Mouse (Mus musculus) CH12.LX (cell line): ENCODE data around the gene Ttf2. TPM values are rescaled to one million over a fixed set of nuclear protein-coding genes. Genes with fewer than 3 reads are reported as not detected.

Source experiments
- DNase-seq: peaks from one replicate; pipeline ENCODE4 v3.0.0-alpha.2; 2013; ENCODE audit errors: extremely low read depth
- H3K27ac ChIP-seq: 2 replicates; pipeline ENCODE4 v1.5.1; 2012; ENCODE audit warnings: low read depth, mild to moderate bottlenecking, control low read depth, moderate library complexity; ENCODE audit not compliant: insufficient read depth
- H3K27me3 ChIP-seq: replicated peaks from 2 replicates; pipeline ENCODE3; 2012; ENCODE audit warnings: inconsistent platforms
- H3K36me3 ChIP-seq, 2 experiments: replicated peaks in 1 of 2; 2 replicates each; pipeline versions ENCODE3 to v1.6.1; 2012; ENCODE audit warnings: inconsistent platforms in 1 of 2, low read length in 1 of 2, mild to moderate bottlenecking in 1 of 2, mixed read lengths in 1 of 2, moderate library complexity in 1 of 2; ENCODE audit not compliant: control insufficient read depth in 1 of 2, insufficient read depth in 1 of 2
- H3K4me1 ChIP-seq, 2 experiments: 2 replicates each; pipeline ENCODE4 v1.6.1; 2012; ENCODE audit warnings: inconsistent platforms in 1 of 2, moderate library complexity in 1 of 2; ENCODE audit not compliant: insufficient read depth in 2 of 2, control insufficient read depth in 1 of 2
- H3K4me2 ChIP-seq: 2 replicates; pipeline ENCODE4 v1.6.1; 2012; ENCODE audit warnings: low read depth, mild to moderate bottlenecking, control low read depth; ENCODE audit not compliant: poor library complexity, insufficient read depth, severe bottlenecking
- H3K4me3 ChIP-seq, 3 experiments: fragments of 150-350 bp in 1 of 3; sonication (generic) in 1 of 3; replicated peaks in 1 of 3; 2 replicates each; pipeline versions ENCODE3 to v1.5.1; 2011 to 2012; ENCODE audit warnings: low read depth in 2 of 3, low read length in 2 of 3, mild to moderate bottlenecking in 2 of 3, moderate library complexity in 2 of 3, control low read depth in 1 of 3, improper control_type of control experiment in 1 of 3, inconsistent platforms in 1 of 3, mixed read lengths in 1 of 3; ENCODE audit not compliant: poor library complexity in 1 of 3
- H3K79me2 ChIP-seq: replicated peaks from 2 replicates; pipeline ENCODE4 v1.6.1; 2012; ENCODE audit warnings: mild to moderate bottlenecking, moderate library complexity; ENCODE audit not compliant: control insufficient read depth, poor library complexity, insufficient read depth, severe bottlenecking; ENCODE audit errors: extremely low read depth
- H3K9ac ChIP-seq: 2 replicates; pipeline ENCODE4 v1.6.1; 2012; ENCODE audit warnings: low read depth, mild to moderate bottlenecking, control low read depth, moderate library complexity; ENCODE audit not compliant: insufficient read depth
- H3K9me3 ChIP-seq: replicated peaks from 2 replicates; pipeline ENCODE3; 2012; ENCODE audit warnings: low read length, inconsistent platforms, mixed read lengths
- CTCF ChIP-seq, 2 experiments: IDR thresholded peaks in 1 of 2; conservative IDR thresholded peaks in 1 of 2; 2 replicates each; pipeline ENCODE4 v1.5.1; 2011 to 2012; ENCODE audit warnings: low read depth in 2 of 2, low read length in 2 of 2, improper control_type of control experiment in 1 of 2, inconsistent platforms in 1 of 2, mild to moderate bottlenecking in 1 of 2, moderate library complexity in 1 of 2
- ELF1 ChIP-seq: IDR thresholded peaks from 2 replicates; pipeline ENCODE4 v1.6.1; 2014; ENCODE audit warnings: low read depth, mild to moderate bottlenecking, inconsistent platforms, low read length, improper control_type of control experiment
- EP300 ChIP-seq: IDR thresholded peaks from 2 replicates; pipeline ENCODE4 v1.6.1; 2011; ENCODE audit warnings: low read length, improper control_type of control experiment
- ETS1 ChIP-seq: conservative IDR thresholded peaks from 2 replicates; pipeline ENCODE4 v1.6.1; 2012; ENCODE audit warnings: low read depth, mild to moderate bottlenecking, inconsistent platforms, low read length, improper control_type of control experiment, moderate library complexity
- GABPA ChIP-seq: IDR thresholded peaks from 2 replicates; pipeline ENCODE4 v1.6.1; 2012; ENCODE audit warnings: low read depth, low read length, improper control_type of control experiment, inconsistent platforms; ENCODE audit not compliant: insufficient replicate concordance
- IRF4 ChIP-seq: IDR thresholded peaks from 2 replicates; pipeline ENCODE4 v1.6.1; 2014; ENCODE audit warnings: low read depth, mild to moderate bottlenecking, inconsistent platforms, low read length, improper control_type of control experiment
- JUND ChIP-seq: conservative IDR thresholded peaks from 2 replicates; pipeline ENCODE4 v1.6.1; 2011; ENCODE audit warnings: low read depth, low read length, improper control_type of control experiment
- MAX ChIP-seq: IDR thresholded peaks from 2 replicates; pipeline ENCODE4 v1.6.1; 2011; ENCODE audit warnings: low read length, improper control_type of control experiment
- MAZ ChIP-seq: IDR thresholded peaks from 2 replicates; pipeline ENCODE4 v1.6.1; 2012; ENCODE audit warnings: low read depth, mild to moderate bottlenecking, inconsistent platforms, low read length, improper control_type of control experiment, moderate library complexity
- MXI1 ChIP-seq: IDR thresholded peaks from 2 replicates; pipeline ENCODE4 v1.6.1; 2011; ENCODE audit warnings: mild to moderate bottlenecking, low read depth, low read length, improper control_type of control experiment
- MYC ChIP-seq: IDR thresholded peaks from 2 replicates; pipeline ENCODE4 v1.6.1; 2011; ENCODE audit warnings: low read depth, mild to moderate bottlenecking, improper control_type of control experiment, low read length
- NELFE ChIP-seq: IDR thresholded peaks from 2 replicates; pipeline ENCODE4 v1.6.1; 2011; ENCODE audit warnings: low read depth, low read length, improper control_type of control experiment
- POLR2A ChIP-seq: IDR thresholded peaks from 2 replicates; pipeline ENCODE4 v1.6.1; 2011; ENCODE audit warnings: low read depth, mild to moderate bottlenecking, improper control_type of control experiment, low read length
- RAD21 ChIP-seq: IDR thresholded peaks from 2 replicates; pipeline ENCODE4 v1.6.1; 2011; ENCODE audit warnings: low read depth, mild to moderate bottlenecking, low read length, improper control_type of control experiment, moderate library complexity
- RCOR1 ChIP-seq: conservative IDR thresholded peaks from 2 replicates; pipeline ENCODE4 v1.6.1; 2012; ENCODE audit warnings: low read depth, mild to moderate bottlenecking, inconsistent platforms, low read length, improper control_type of control experiment
- SIN3A ChIP-seq: IDR thresholded peaks from 2 replicates; pipeline ENCODE4 v1.6.1; 2012; ENCODE audit warnings: low read length, improper control_type of control experiment, inconsistent platforms
- SMC3 ChIP-seq: IDR thresholded peaks from 2 replicates; pipeline ENCODE4 v1.6.1; 2011; ENCODE audit warnings: low read depth, low read length, improper control_type of control experiment
- UBTF ChIP-seq: IDR thresholded peaks from 2 replicates; pipeline ENCODE4 v1.6.1; 2012; ENCODE audit warnings: low read depth, mild to moderate bottlenecking, inconsistent platforms, low read length, improper control_type of control experiment, moderate library complexity
- ZC3H11A ChIP-seq: IDR thresholded peaks from 2 replicates; pipeline ENCODE4 v1.6.1; 2012; ENCODE audit warnings: low read depth, mild to moderate bottlenecking, inconsistent platforms, low read length, improper control_type of control experiment
- dilution Hi-C: fragments of 300-500 bp; cut with MboI; formaldehyde crosslinking; loops from 2 replicates; pipeline ENCODE4 v1.14.3; 2020; ENCODE audit warnings: low sequenced_read_pairs; ENCODE audit not compliant: extremely low pct_unique_long_range_greater_than_20kb, extremely low pct_ligation_motif_present
- in situ Hi-C: fragments of 300-500 bp; cut with MboI; formaldehyde crosslinking; loops from 3 replicates; pipeline ENCODE4 v1.14.3; 2019; ENCODE audit warnings: low sequenced_read_pairs, low pct_ligation_motif_present, low pct_unique_long_range_greater_than_20kb, mixed read lengths
- polyA plus RNA-seq: library from polyadenylated mRNA; unstranded; fragments of >175 nt; gene quantifications from 2 replicates; pipeline ENCODE4 v1.2.1, GENCODE M21; 2012; ENCODE audit warnings: low read depth; ENCODE audit not compliant: insufficient read length
- total RNA-seq, 2 experiments: library from RNA; depleted of rRNA; stranded (reverse); fragments of 300-350 nt in 1 of 2; fragments of >200 nt in 1 of 2; gene quantifications; 2 replicates each; pipeline ENCODE4 v1.2.3; 2012 to 2014

Ttf2 gene
- total and polyA plus RNA-seq, 3 experiments: 27.2 to 34.0 (median 29.7) TPM

GRCm38 (mm10) chr3:100906916-100907315, 62.5 kb downstream of the Ttf2 start:
- TF ChIP-seq IRF4 (0 out of 2 replicates have a peak, but pooled peaks have one; percentile 32), SMC3 (peak; percentile 79), ZC3H11A (peak; percentile 31; the same call in 1 of the 2 replicates), CTCF (conservative IDR thresholded peaks at IDR 0.05 in 1 of 2, IDR thresholded peaks at IDR 0.05 in 1 of 2; ENCODE audit: low read depth in 2 of 2, low read length in 2 of 2) (peak in 1 of 2 experiments; percentile 73; a peak in 2 of 4 replicates), UBTF (no peak), RAD21 (peak; percentile 67)
- no peak for DNase-seq
- Histone ChIP-seq H3K9me3 (no peaks in the 10 kb centered on the region), H3K27me3 (no peaks in the 10 kb centered on the region), H3K27ac (no peak overlapping the region), H3K4me2 (no peak overlapping the region), H3K4me1 (peaks cover 9 to 30% of the 10 kb centered on the region in 2 experiments), H3K4me3 (no peak overlapping the region), H3K79me2 (no peaks in the 10 kb centered on the region), H3K9ac (no peak overlapping the region), H3K36me3 (no peaks in the 10 kb centered on the region)
- dilution Hi-C loops (no loop called here), in situ Hi-C loops (loop anchor here (10.0 to 25.0 kb wide), 2 partner anchors 145 to 212 kb away; no protein-coding TSS in a partner anchor)

DNA sequence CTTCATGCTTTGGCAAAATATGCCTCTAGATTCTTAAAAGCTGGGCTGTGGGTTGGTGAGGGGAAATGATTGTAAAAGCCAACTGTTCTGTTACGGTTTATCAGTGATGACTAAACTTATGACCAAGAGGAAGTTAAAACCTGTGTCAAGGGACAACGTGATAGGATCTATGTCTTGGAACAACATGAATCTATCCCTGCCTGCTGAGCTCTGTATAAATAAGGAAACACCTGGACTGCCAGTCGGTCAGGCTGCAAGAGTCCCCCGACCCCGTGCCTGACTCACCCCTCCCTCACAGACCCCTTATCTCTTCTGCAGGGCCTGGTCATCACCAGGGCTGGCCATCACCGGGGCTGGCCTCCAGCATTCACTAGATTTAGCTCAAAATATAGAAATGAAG, 63.3 kb downstream of the Ttf2 start:
- dilution Hi-C loops (no loop called here), in situ Hi-C loops (loop anchor here (10.0 to 25.0 kb wide), 2 partner anchors 144 to 211 kb away; no protein-coding TSS in a partner anchor)
- Histone ChIP-seq H3K4me1 (peaks cover 7 to 30% of the 10 kb centered on the region in 2 experiments), H3K27me3 (no peaks in the 10 kb centered on the region), H3K79me2 (no peaks in the 10 kb centered on the region), H3K4me2 (no peak overlapping the region), H3K4me3 (no peak overlapping the region), H3K9ac (no peak overlapping the region), H3K9me3 (no peaks in the 10 kb centered on the region), H3K36me3 (no peaks in the 10 kb centered on the region), H3K27ac (no peak overlapping the region)
- 0 out of 2 replicates have a peak, but pooled peaks have one; percentile 9 for TF ChIP-seq EP300
- TF ChIP-seq MAZ: no peak
- no peak for DNase-seq

DNA sequence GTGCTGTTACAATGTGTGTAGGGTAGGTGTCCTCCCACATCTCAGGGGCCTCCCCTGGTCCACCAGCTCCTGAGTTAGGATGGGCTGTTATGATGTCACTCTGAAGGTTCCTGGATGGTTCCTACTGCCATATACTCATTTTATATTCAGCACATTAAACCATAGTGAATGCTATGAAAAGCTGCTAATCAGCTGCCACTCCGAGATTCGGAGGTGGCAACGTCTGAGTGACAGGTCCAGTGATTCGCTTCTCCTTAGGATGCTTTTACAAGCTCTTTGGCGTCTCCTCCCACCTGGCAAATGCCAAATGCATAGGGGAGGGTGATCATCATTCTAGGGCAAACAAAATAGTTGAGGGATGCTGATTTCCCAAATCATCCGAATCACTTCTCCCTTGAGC, 74.0 kb downstream of the Ttf2 start:
- no peaks in the 10 kb centered on the region for H3K9me3 ChIP-seq
- dilution Hi-C loops: no loop called here
- H3K27ac ChIP-seq: no peak overlapping the region
- no peaks in the 10 kb centered on the region for H3K27me3 ChIP-seq
- TF ChIP-seq GABPA (no peak), SIN3A (no peak), JUND (no peak), EP300 (no peak), IRF4 (no peak), POLR2A (no peak), MYC (no peak), ZC3H11A (no peak), NELFE (no peak), MAX (no peak), CTCF (conservative IDR thresholded peaks at IDR 0.05 in 1 of 2, IDR thresholded peaks at IDR 0.05 in 1 of 2; ENCODE audit: low read depth in 2 of 2, low read length in 2 of 2) (no peak), MXI1 (no peak), ELF1 (no peak), ETS1 (no peak), RCOR1 (no peak)
- TF ChIP-seq, all 38 proteins: peak for 0
- no peak for DNase-seq
- in situ Hi-C loops: no loop called here
- Histone ChIP-seq H3K79me2 (no peaks in the 10 kb centered on the region), H3K36me3 (no peaks in the 10 kb centered on the region), H3K4me1 (peaks cover 6 to 20% of the 10 kb centered on the region in 2 experiments), H3K4me3 (no peak overlapping the region), H3K4me2 (no peak overlapping the region), H3K9ac (no peak overlapping the region)
